Mouse (Mus musculus) heart, embryonic 16.5 days (tissue): ENCODE data around the gene Llgl2. TPM values are rescaled to one million over a fixed set of nuclear protein-coding genes. Genes with fewer than 3 reads are reported as not detected.
A peak's percentile ranks its signal among the peaks of the same experiment; 100 is the strongest.

Experiments used
- ATAC-seq: fragments of 200-750 bp; cut with Nextera tagmentation; replicated peaks from 2 replicates; pipeline ENCODE4 v1.8.0; 2017; ENCODE audit warnings: moderate number of reproducible peaks; ENCODE audit not compliant: insufficient read depth, low FRiP score; ENCODE audit errors: extremely low read depth
- H3K27ac ChIP-seq: fragments of 300-500 bp; sonication (generic); 2 replicates; pipeline ENCODE4 v1.5.1; 2014; ENCODE audit warnings: mild to moderate bottlenecking, low read length, control low read depth, moderate library complexity
- H3K27me3 ChIP-seq: fragments of 300-500 bp; sonication (generic); 2 replicates; pipeline ENCODE4 v1.6.1; 2014; ENCODE audit warnings: low read length, mixed read lengths; ENCODE audit not compliant: control insufficient read depth, insufficient read depth
- H3K36me3 ChIP-seq: fragments of 300-500 bp; sonication (generic); 2 replicates; pipeline ENCODE4 v1.6.1; 2014; ENCODE audit not compliant: control insufficient read depth, insufficient read depth
- H3K4me1 ChIP-seq: fragments of 300-500 bp; sonication (generic); 2 replicates; pipeline ENCODE4 v1.6.1; 2014; ENCODE audit warnings: low read length, mixed read lengths; ENCODE audit not compliant: control insufficient read depth, insufficient read depth
- H3K4me2 ChIP-seq: fragments of 300-500 bp; sonication (generic); 2 replicates; pipeline ENCODE4 v1.6.1; 2014; ENCODE audit warnings: low read depth, mild to moderate bottlenecking, control low read depth, low read length
- H3K4me3 ChIP-seq: fragments of 300-500 bp; sonication (generic); 2 replicates; pipeline ENCODE4 v1.5.1; 2014; ENCODE audit warnings: mild to moderate bottlenecking, control low read depth, low read length
- H3K9ac ChIP-seq: fragments of 300-500 bp; sonication (generic); 2 replicates; pipeline ENCODE4 v1.6.1; 2014; ENCODE audit warnings: low read length, control low read depth
- H3K9me3 ChIP-seq: fragments of 300-500 bp; sonication (generic); replicated peaks from 2 replicates; pipeline ENCODE4 v1.6.1; 2016; ENCODE audit warnings: low read length; ENCODE audit not compliant: control insufficient read depth
- WGBS: fragments of 180-500 bp; shearing (Covaris S2); extraction: QIAGEN DNeasy Blood & Tissue Kit; methylation state at CpG from one replicate; pipeline ENCODE4 v1.1.7; 2014; 5-methylcytosine and 5-hydroxymethylcytosine counted together
- polyA plus RNA-seq: library from polyadenylated mRNA; unstranded; fragments of >200 nt; fragmentation: Nextera tagmentation; extraction: Ambion mirVana; gene quantifications from 2 replicates; pipeline ENCODE4 v1.2.1, GENCODE M21; 2015

Gene Llgl2
- polyA plus RNA-seq, 1 experiment from 2014 or later = 17.7 TPM

DNA sequence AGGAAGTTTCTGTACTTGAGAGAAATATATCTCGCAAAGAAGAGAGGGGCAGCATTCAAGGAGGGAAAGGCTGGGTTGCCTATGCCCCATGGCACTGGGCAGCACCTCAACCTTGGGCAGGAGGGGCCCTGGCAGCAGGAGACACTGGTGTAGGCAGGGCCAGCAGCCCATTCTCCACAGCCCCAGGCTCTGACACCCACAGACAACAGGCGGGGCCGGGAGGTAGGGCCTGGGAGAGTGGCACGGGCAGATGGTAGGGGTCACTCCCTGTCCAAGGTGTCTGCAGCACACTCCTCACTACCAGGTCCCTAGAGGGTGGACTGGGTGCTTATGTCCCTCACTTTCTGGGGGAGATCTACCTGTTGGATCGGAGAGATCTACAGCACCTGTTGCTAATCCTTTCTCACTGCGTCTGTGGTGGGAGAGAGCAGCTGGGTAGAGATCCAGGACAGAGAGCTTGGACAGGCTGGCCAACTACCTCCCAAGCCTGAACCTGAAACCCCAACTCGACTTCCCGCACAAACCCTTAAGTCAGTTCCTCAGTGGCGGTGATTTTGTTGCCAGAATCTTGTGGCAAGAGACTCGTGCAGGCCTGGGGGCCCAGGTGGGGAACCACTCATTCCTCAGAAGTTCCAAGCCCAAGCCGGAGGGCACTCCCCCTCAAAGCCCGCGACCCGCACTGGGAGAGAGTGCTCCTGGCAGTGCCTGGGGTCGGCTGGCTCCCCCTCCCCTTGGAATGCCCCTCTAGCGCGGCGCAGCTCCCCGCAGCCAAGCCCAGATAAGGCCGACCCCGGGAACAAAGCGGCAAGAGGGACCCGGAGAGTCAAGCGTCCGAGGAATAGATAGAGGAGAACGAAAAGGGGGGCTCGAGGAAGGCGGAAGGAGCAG, 11.1 kb upstream of the Llgl2 start:
- ATAC-seq = no peak
- Histone ChIP-seq H3K4me1 (peaks cover 60% of the 10 kb centered on the region), H3K4me3 (peak overlapping the region; percentile 89), H3K27ac (peak overlapping the region; percentile 94), H3K4me2 (peak overlapping the region; percentile 97), H3K27me3 (no peaks in the 10 kb centered on the region), H3K9me3 (no peaks in the 10 kb centered on the region), H3K36me3 (0 out of 2 replicates have a peak, but pooled peaks cover 8% of the 10 kb centered on the region), H3K9ac (peak overlapping the region; percentile 92)
- WGBS = 3% methylated on average over 28 of the region's 28 CpGs

DNA sequence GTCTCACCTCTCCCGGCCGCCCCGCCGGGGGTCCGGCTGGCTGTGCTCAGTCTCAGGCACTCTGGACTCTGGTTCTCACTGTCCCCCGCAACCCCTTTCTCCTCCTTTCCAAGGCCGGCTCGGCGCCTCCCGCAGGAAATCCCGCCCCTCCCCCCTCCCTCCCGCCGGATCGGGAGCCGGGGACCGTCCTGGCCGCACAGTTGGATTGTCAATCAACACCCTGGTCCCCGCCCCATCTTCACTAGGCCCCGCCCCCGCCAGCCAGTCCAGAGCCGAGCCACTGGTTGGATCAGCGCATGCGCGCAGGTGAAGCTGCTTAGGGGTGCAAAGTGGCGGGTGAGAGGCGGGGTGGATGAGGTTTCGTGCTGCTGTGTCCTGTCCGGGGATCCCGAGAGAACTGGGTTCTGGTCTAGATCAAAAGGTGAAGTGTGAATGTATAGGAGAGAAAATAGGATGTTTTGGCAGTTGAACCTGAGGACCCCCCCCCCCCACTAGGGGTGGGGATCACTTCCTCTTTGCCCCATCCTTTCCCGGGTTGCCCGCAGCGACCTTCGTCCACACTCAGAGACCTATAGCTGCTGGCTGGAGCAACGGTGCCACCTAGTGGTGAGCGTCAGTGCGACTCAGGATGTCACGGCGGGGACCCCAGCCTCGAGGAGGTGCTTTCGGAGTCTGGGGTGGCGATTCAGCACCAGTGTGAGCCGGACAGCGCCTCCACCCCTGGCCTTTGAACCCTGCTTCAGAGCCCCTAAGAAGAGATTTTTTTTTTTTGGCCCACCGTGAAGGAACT, 10.1 kb upstream of the Llgl2 start, which contains the start of gene Caskin2:
Caskin2 (minus strand) TSS at position 133 of the 790 bp plus-strand sequence.
- WGBS = under 1% methylated on average over 43 of the region's 44 CpGs
- H3K4me1 ChIP-seq = peaks cover 51% of the 10 kb centered on the region
- peak within 1 kb of the TSS; percentile 92 for H3K9ac ChIP-seq
- H3K27me3 ChIP-seq = no peaks in the 10 kb centered on the region
- no peaks in the 10 kb centered on the region for H3K9me3 ChIP-seq
- peak; percentile 84 for ATAC-seq
- H3K27ac ChIP-seq = peak within 1 kb of the TSS; percentile 94
- peak within 1 kb of the TSS; percentile 89 for H3K4me3 ChIP-seq
- H3K36me3 ChIP-seq = 0 out of 2 replicates have a peak, but pooled peaks cover 8% of the 10 kb centered on the region
- peak within 1 kb of the TSS; percentile 97 for H3K4me2 ChIP-seq

GRCm38 (mm10) chr11:115814605-115815450, 9.0 kb upstream of the Llgl2 start, which contains the start of gene Tsen54:
Gene Tsen54, plus strand, starts transcription at chr11:115814724.
- peak within 1 kb of the TSS; percentile 91 for H3K9ac ChIP-seq
- H3K4me3 ChIP-seq = peak within 1 kb of the TSS; percentile 89
- WGBS = under 1% methylated on average over 77 of the region's 84 CpGs
- peaks cover 10% of the 10 kb centered on the region; the same call in 1 of the 2 replicates for H3K36me3 ChIP-seq
- peaks cover 40% of the 10 kb centered on the region for H3K4me1 ChIP-seq
- ATAC-seq = peak; percentile 33
- no peaks in the 10 kb centered on the region for H3K27me3 ChIP-seq
- peak within 1 kb of the TSS; percentile 97 for H3K4me2 ChIP-seq
- no peaks in the 10 kb centered on the region for H3K9me3 ChIP-seq
- peak within 1 kb of the TSS; percentile 80 for H3K27ac ChIP-seq

DNA sequence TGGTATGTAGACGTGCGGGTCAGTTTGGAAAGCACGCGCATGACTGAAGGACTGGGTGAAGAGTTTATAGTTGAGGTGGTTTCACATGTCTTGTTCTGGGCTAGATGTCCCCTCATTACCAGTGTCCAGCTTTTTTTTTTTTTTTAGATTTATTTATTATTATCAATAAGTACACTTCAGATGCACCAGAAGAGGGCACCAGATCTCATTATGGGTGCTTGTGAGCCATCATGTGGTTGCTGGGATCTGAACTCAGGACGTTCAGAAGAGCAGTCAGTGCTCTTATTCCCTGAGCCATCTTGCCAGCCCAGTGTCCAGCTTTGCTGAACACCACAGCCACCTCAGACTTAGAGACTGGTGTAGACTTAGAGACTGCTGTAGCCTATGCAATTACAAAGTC, 6.5 kb upstream of the Llgl2 start:
- Histone ChIP-seq H3K36me3 (peaks cover 20% of the 10 kb centered on the region), H3K4me1 (peaks cover 16% of the 10 kb centered on the region), H3K27ac (no peak overlapping the region), H3K4me3 (no peak overlapping the region), H3K4me2 (no peak overlapping the region), H3K9me3 (no peaks in the 10 kb centered on the region), H3K9ac (no peak overlapping the region), H3K27me3 (no peaks in the 10 kb centered on the region)
- WGBS = 84% methylated on average over 5 of the region's 5 CpGs
- no peak for ATAC-seq

- H3K27me3 ChIP-seq = no peaks in the 10 kb centered on the region
- peaks cover 18% of the 10 kb centered on the region for H3K4me1 ChIP-seq
- no peak overlapping the region for H3K27ac ChIP-seq
- no peak overlapping the region for H3K4me2 ChIP-seq
- no peak overlapping the region for H3K9ac ChIP-seq
- ATAC-seq = no peak
- WGBS = 88% methylated on average over 16 of the region's 16 CpGs
- H3K4me3 ChIP-seq = no peak overlapping the region
- H3K36me3 ChIP-seq = peaks cover 20% of the 10 kb centered on the region
- H3K9me3 ChIP-seq = no peaks in the 10 kb centered on the region
These were observed 3.8 kb upstream of the Llgl2 start for GRCm38 (mm10) chr11:115819915-115820623.

- H3K27ac ChIP-seq = no peak overlapping the region
These were observed 2.8 kb upstream of the Llgl2 start for GRCm38 (mm10) chr11:115821001-115821400.

GRCm38 (mm10) chr11:115824813-115825212, 964 bp downstream of the Llgl2 start:
- Histone ChIP-seq H3K9me3 (no peaks in the 10 kb centered on the region), H3K4me3 (peak overlapping the region; percentile 86), H3K4me1 (peaks cover 22% of the 10 kb centered on the region), H3K9ac (peak overlapping the region; percentile 88), H3K27me3 (no peaks in the 10 kb centered on the region), H3K4me2 (peak overlapping the region; percentile 81), H3K36me3 (peaks cover 14% of the 10 kb centered on the region), H3K27ac (no peak overlapping the region)
- 16% methylated on average over 11 of the region's 11 CpGs for WGBS
- no peak for ATAC-seq

More at GRCm38 (mm10) chr11:115821001-115821400, 2.8 kb upstream of the Llgl2 start:
- 65% methylated on average over 4 of the region's 4 CpGs for WGBS
- Histone ChIP-seq H3K4me1 (peaks cover 10% of the 10 kb centered on the region), H3K36me3 (peaks cover 20% of the 10 kb centered on the region), H3K27me3 (no peaks in the 10 kb centered on the region), H3K9me3 (no peaks in the 10 kb centered on the region), H3K9ac (no peak overlapping the region), H3K4me3 (no peak overlapping the region), H3K4me2 (no peak overlapping the region)
- no peak for ATAC-seq

DNA sequence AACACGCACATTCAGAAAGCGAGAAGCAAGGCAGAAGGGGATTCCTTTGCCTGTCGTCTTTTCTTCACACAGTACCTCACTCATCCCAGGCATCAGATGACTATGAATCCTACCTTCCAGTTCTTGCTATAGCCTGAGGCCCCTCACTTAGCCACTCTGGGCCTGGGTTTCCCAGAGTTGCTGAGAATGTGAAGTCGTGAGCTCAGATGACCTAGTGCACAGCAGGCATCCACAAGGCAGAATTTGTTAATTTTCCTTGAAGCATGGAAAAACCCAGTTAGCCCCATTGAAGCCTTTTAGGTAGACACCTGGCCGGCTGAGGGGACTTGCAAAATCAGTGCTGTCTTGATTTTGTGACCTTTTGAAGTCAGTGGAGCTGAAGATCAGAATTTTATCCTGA, 2.6 kb downstream of the Llgl2 start:
- Histone ChIP-seq H3K4me3 (no peak overlapping the region), H3K27ac (no peak overlapping the region), H3K36me3 (no peaks in the 10 kb centered on the region), H3K9ac (no peak overlapping the region), H3K4me1 (peaks cover 32% of the 10 kb centered on the region), H3K4me2 (no peak overlapping the region), H3K27me3 (no peaks in the 10 kb centered on the region), H3K9me3 (no peaks in the 10 kb centered on the region)
- 68% methylated on average over 5 of the region's 5 CpGs for WGBS
- ATAC-seq = no peak
